Comparison of ENCODE assay signal across 26 mouse cellular contexts in the genomic region with DNA sequence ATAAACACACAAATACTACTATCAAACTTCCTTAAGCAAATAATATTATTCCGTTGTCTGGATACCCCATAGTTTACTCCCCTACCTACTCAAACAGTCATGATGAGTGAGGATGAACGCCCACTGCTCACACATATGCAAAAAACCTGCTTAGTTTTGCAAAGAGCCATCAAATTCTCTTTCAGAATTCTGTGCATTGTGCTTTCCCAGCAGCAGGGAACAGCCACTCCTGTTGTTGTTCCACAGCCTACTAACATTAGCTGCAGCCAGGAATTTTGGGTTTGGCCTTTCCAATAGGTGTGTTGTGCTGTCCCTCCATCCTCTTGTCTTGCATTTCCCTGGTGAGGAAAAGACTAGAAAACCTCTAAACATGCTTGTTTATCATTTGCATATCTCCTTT.
DNase-seq lines count a peak whose midpoint lies in the region; ATAC-seq and TF ChIP-seq lines count a peak whose summit lies in the region.
"Had no signal": no experiment of that assay in that cellular context is flagged by ENCODE, and none has a peak within 500 bp of the region (broad histone marks: within the 10 kb centered on the region; RNA-seq: fewer than 3 reads in every experiment).

No protein-coding gene starts in this region.

- H3K4me3 ChIP-seq in midbrain, embryonic 11.5 days (ENCODE audit: low read depth, low read length), result no peak overlapping the region
- no peak overlapping the region for H3K4me3 ChIP-seq in midbrain, embryonic 13.5 days (replicated peaks)
- no peak overlapping the region for H3K4me3 ChIP-seq in ES-E14 (ENCODE audit: insufficient read depth in 1 of 2, low read depth in 1 of 2, low read length in 2 of 2, poor library complexity in 1 of 2, severe bottlenecking in 1 of 2)
- H3K4me3 ChIP-seq: embryonic facial prominence, embryonic 13.5 days; embryonic facial prominence, embryonic 15.5 days; erythroblast, embryonic 14.5 days; forebrain, embryonic 10.5 days; forebrain, embryonic 12.5 days had no signal

- 80% methylated on average over 2 of the region's 2 CpGs for WGBS in midbrain, embryonic 11.5 days
- 73% methylated on average over 2 of the region's 2 CpGs for WGBS in midbrain, embryonic 13.5 days

- no peaks in the 10 kb centered on the region for H3K27me3 ChIP-seq in midbrain, embryonic 11.5 days (ENCODE audit: control insufficient read depth, insufficient read depth, low read length)
- H3K27me3 ChIP-seq in midbrain, embryonic 13.5 days, result no peaks in the 10 kb centered on the region
- H3K27me3 ChIP-seq: CH12.LX; embryonic facial prominence, embryonic 13.5 days; embryonic facial prominence, embryonic 15.5 days; forebrain, embryonic 12.5 days had no signal

- no peaks in the 10 kb centered on the region for H3K9me3 ChIP-seq in midbrain, embryonic 11.5 days (ENCODE audit: control insufficient read depth, low read length)
- H3K9me3 ChIP-seq in midbrain, embryonic 13.5 days, result no peaks in the 10 kb centered on the region
- no peaks in the 10 kb centered on the region for H3K9me3 ChIP-seq in ES-E14 (ENCODE audit: control insufficient read depth, insufficient read depth, low read depth, low read length)
- H3K9me3 ChIP-seq: embryonic facial prominence, embryonic 13.5 days; embryonic facial prominence, embryonic 15.5 days; forebrain, embryonic 10.5 days; forebrain, embryonic 12.5 days had no signal

- no peaks in the 10 kb centered on the region for H3K4me1 ChIP-seq in midbrain, embryonic 11.5 days (ENCODE audit: control insufficient read depth, insufficient read depth, low read length)
- H3K4me1 ChIP-seq in midbrain, embryonic 13.5 days (replicated peaks), result peaks cover 8% of the 10 kb centered on the region; the same call in 1 of the 2 replicates
- peaks cover 6 to 12% of the 10 kb centered on the region in 2 experiments; a peak in 3 of 4 replicates for H3K4me1 ChIP-seq in ES-E14 (ENCODE audit: control insufficient read depth in 2 of 2, insufficient read depth in 2 of 2, low read length in 2 of 2, poor library complexity in 1 of 2)
- H3K4me1 ChIP-seq: forebrain, embryonic 10.5 days had no signal

- H3K36me3 ChIP-seq in midbrain, embryonic 11.5 days (ENCODE audit: control insufficient read depth, insufficient read depth, low read length), result no peaks in the 10 kb centered on the region
- no peaks in the 10 kb centered on the region for H3K36me3 ChIP-seq in midbrain, embryonic 13.5 days
- H3K36me3 ChIP-seq in ES-E14 (ENCODE audit: control insufficient read depth, insufficient read depth, low read length, poor library complexity, severe bottlenecking), result no peaks in the 10 kb centered on the region
- H3K36me3 ChIP-seq: embryonic facial prominence, embryonic 13.5 days; embryonic facial prominence, embryonic 15.5 days; forebrain, embryonic 10.5 days; forebrain, embryonic 12.5 days had no signal

- H3K9ac ChIP-seq in midbrain, embryonic 11.5 days (ENCODE audit: low read length), result no peak overlapping the region
- no peak overlapping the region for H3K9ac ChIP-seq in midbrain, embryonic 13.5 days (replicated peaks)
- H3K9ac ChIP-seq in ES-E14 (ENCODE audit: insufficient read depth, low read depth, low read length, poor library complexity, severe bottlenecking), result 0 out of 2 replicates have a peak overlapping the region, but pooled peaks have one; percentile 8
- H3K9ac ChIP-seq: embryonic facial prominence, embryonic 13.5 days; embryonic facial prominence, embryonic 15.5 days; forebrain, embryonic 12.5 days had no signal

- H3K27ac ChIP-seq in midbrain, embryonic 11.5 days (ENCODE audit: low read depth, low read length), result no peak overlapping the region
- no peak overlapping the region for H3K27ac ChIP-seq in midbrain, embryonic 13.5 days
- peak overlapping the region; percentile 90; the same call in 1 of the 2 replicates for H3K27ac ChIP-seq in ES-E14 (ENCODE audit: insufficient read depth, low read depth, low read length, poor library complexity, severe bottlenecking)
- H3K27ac ChIP-seq: embryonic facial prominence, embryonic 13.5 days; embryonic facial prominence, embryonic 15.5 days; forebrain, embryonic 10.5 days; forebrain, embryonic 12.5 days had no signal

- H3K4me2 ChIP-seq in midbrain, embryonic 11.5 days, result no peak overlapping the region
- H3K4me2 ChIP-seq in midbrain, embryonic 13.5 days (replicated peaks), result no peak overlapping the region
- H3K4me2 ChIP-seq: embryonic facial prominence, embryonic 13.5 days; embryonic facial prominence, embryonic 15.5 days; forebrain, embryonic 12.5 days had no signal

- DNase-seq in midbrain, embryonic 11.5 days (ENCODE audit: low spot score, missing footprints), result peak; percentile 31
- DNase-seq in ES-E14 (ENCODE audit: low read depth, low spot score), result peak; percentile 46
- peak; percentile 11 for DNase-seq in WW6 (ENCODE audit: low read depth, low spot score)
- DNase-seq in cerebellum, adult 9-11 months, result no peak
- DNase-seq in embryo, embryonic 10.5 days (ENCODE audit: low spot score), result no peak
- DNase-seq: adrenal gland, adult 8-10 months; adrenal gland, postnatal 14 days; adrenal gland, postnatal 36 days; B cell, adult 2 months; cerebellum, adult 11-12 months; cerebellum, adult 8-10 months; cerebellum, postnatal 10 days; cerebellum, postnatal 25 days; embryo, embryonic 11 days had no signal

- no peak for ATAC-seq in midbrain, embryonic 11.5 days (ENCODE audit: low FRiP score)
- ATAC-seq in midbrain, embryonic 13.5 days, result no peak
- ATAC-seq in megakaryocyte progenitor cell, adult 5-6 weeks (replicated peaks; ENCODE audit: poor library complexity), result no peak
- ATAC-seq: activated CD4-positive, CD25-positive, alpha-beta regulatory T cell, adult 4 months; CD4-positive, CD25-positive, alpha-beta regulatory T cell, adult 4 months; forebrain, embryonic 14.5 days; forebrain, embryonic 16.5 days had no signal

- in situ Hi-C loops in ES-E14 (cut with MboI; ENCODE audit: low sequenced_read_pairs in 2 of 2, unreplicated experiment in 2 of 2), result no loop called here

TF ChIP-seq in ES-E14, 5 proteins besides CTCF, POLR2A, EP300 and RAD21:
- TF ChIP-seq MAFK (IDR thresholded peaks at IDR 0.05; ENCODE audit: insufficient read depth, low read depth, low read length) (0 out of 2 replicates have a peak, but pooled peaks have one; percentile 48), ZC3H11A (IDR thresholded peaks at IDR 0.05; ENCODE audit: borderline replicate concordance, low read depth, low read length) (no peak)
TF ChIP-seq in ES-E14: peak in this region for 1.

Comparison
In these comparisons a context has a peak if more than half of its experiments do, and no peak if none do; other contexts are left out.
1. DNase-seq: peak in midbrain, embryonic 11.5 days (single experiment), ES-E14 (single experiment) and WW6 (single experiment); none in cerebellum, adult 9-11 months (single experiment) and embryo, embryonic 10.5 days (single experiment).